Mouse (Mus musculus): ENCODE data around the gene Rufy3. TPM values are rescaled to one million over a fixed set of nuclear protein-coding genes. Genes with fewer than 3 reads are reported as not detected.

Rufy3 gene
- polyA plus RNA-seq, 1 experiment: 0.07 TPM

- peaks cover 21% of the 10 kb centered on the region for H3K36me3 ChIP-seq (ENCODE audit: control insufficient read depth)
- TF ChIP-seq TAL1 (IDR thresholded peaks at IDR 0.05; ENCODE audit: low read length) (no peak), GATA1 (IDR thresholded peaks at IDR 0.05; ENCODE audit: low read length) (no peak)
Measured at GRCm38 (mm10) chr5:88632463-88632862, 67.6 kb downstream of the Rufy3 start.

DNA sequence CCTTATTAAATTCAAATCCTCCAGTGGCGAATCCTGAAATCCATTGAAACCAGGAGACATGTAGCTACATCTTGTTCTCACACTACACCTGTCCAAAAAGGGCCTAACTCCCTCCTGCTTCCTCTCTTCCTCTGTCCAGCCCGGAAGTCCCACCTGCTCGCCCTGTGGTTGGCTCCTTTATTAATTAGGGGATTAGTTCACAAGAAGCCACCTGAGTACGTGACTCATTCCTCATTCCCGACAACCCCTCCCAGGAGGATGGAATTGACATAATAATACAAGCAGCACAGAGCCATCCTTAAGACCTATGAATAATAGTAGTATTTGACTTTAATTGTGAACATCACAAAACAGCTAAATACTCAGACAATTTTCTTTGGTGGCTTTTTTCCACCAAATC, 69.2 kb downstream of the Rufy3 start:
- Histone ChIP-seq H3K36me3 (ENCODE audit: control insufficient read depth) (peaks cover 18% of the 10 kb centered on the region), H3K9me3 (ENCODE audit: control insufficient read depth, low read length) (no peaks in the 10 kb centered on the region), H3K4me1 (ENCODE audit: control insufficient read depth) (peaks cover 5% of the 10 kb centered on the region), H3K27me3 (ENCODE audit: control insufficient read depth) (no peaks in the 10 kb centered on the region), H3K4me3 (replicated peaks) (no peak overlapping the region)
- no peak for TF ChIP-seq TAL1 (IDR thresholded peaks at IDR 0.05; ENCODE audit: low read length)
- no peak for TF ChIP-seq GATA1 (IDR thresholded peaks at IDR 0.05; ENCODE audit: low read length)

More at GRCm38 (mm10) chr5:88632463-88632862, 67.6 kb downstream of the Rufy3 start:
- no peaks in the 10 kb centered on the region for H3K27me3 ChIP-seq (ENCODE audit: control insufficient read depth)
- H3K4me1 ChIP-seq (ENCODE audit: control insufficient read depth): peaks cover 22% of the 10 kb centered on the region
- no peak overlapping the region for H3K4me3 ChIP-seq (replicated peaks)
- H3K9me3 ChIP-seq (ENCODE audit: control insufficient read depth, low read length): no peaks in the 10 kb centered on the region

DNA sequence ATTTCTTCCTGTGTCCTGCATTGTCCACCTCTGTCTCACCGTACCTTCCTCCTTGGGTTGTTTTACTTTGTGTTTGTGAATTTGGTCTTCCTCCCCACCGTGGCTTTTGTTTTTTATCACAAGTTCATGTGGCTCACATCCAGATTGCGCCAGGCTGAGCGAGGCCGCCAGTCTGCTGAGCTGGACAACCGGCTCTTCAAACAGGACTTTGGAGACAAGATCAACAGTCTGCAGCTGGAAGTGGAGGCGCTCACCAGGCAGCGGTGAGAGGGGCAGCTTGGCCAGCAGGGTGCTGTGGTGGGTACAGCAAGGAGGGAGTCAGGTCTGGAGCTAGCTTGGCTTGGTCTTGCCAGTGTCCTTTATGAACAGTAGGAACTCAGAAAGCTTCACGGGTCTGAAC, 77.9 kb downstream of the Rufy3 start:
- no peaks in the 10 kb centered on the region for H3K9me3 ChIP-seq (ENCODE audit: control insufficient read depth, low read length)
- no peaks in the 10 kb centered on the region for H3K4me1 ChIP-seq (ENCODE audit: control insufficient read depth)
- peaks cover 3% of the 10 kb centered on the region; the same call in 1 of the 2 replicates for H3K36me3 ChIP-seq (ENCODE audit: control insufficient read depth)
- TF ChIP-seq GATA1 (IDR thresholded peaks at IDR 0.05; ENCODE audit: low read length): no peak
- TF ChIP-seq TAL1 (IDR thresholded peaks at IDR 0.05; ENCODE audit: low read length): no peak
- no peak overlapping the region for H3K4me3 ChIP-seq (replicated peaks)
- H3K27me3 ChIP-seq (ENCODE audit: control insufficient read depth): no peaks in the 10 kb centered on the region

- Histone ChIP-seq H3K4me1 (ENCODE audit: control insufficient read depth) (peaks cover under 1% of the 10 kb centered on the region; the same call in 1 of the 2 replicates), H3K27me3 (ENCODE audit: control insufficient read depth) (no peaks in the 10 kb centered on the region), H3K4me3 (replicated peaks) (no peak overlapping the region), H3K36me3 (ENCODE audit: control insufficient read depth) (peaks cover 7% of the 10 kb centered on the region), H3K9me3 (ENCODE audit: control insufficient read depth, low read length) (no peaks in the 10 kb centered on the region)
- TF ChIP-seq TAL1 (IDR thresholded peaks at IDR 0.05; ENCODE audit: low read length) (no peak), GATA1 (IDR thresholded peaks at IDR 0.05; ENCODE audit: low read length) (no peak)
Measured at GRCm38 (mm10) chr5:88643491-88643890, 78.7 kb downstream of the Rufy3 start.

DNA sequence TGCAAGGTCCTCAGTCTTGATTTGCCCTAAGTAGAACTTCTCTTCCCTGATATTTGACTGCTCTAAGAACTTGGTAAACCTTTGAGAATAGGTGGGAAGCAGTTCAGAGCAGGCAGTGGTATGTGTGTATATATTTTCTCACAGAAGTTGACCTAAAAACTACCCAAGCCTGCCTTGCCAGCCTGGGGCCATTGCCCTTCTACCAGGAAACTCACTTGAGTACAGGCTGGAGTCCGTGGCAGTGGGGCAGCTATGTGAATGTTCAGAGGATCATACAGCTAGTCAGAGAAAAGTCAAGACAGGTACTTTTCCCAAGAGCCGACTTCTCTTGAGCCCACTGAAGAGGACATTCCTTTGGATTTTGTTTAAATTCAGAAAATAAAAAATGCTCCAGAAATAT, 80.1 kb downstream of the Rufy3 start:
- peaks cover 15% of the 10 kb centered on the region for H3K36me3 ChIP-seq (ENCODE audit: control insufficient read depth)
- no peaks in the 10 kb centered on the region for H3K9me3 ChIP-seq (ENCODE audit: control insufficient read depth, low read length)
- H3K4me1 ChIP-seq (ENCODE audit: control insufficient read depth): peaks cover 14% of the 10 kb centered on the region
- no peak overlapping the region for H3K4me3 ChIP-seq (replicated peaks)
- H3K27me3 ChIP-seq (ENCODE audit: control insufficient read depth): no peaks in the 10 kb centered on the region
- TF ChIP-seq TAL1 (IDR thresholded peaks at IDR 0.05; ENCODE audit: low read length) (no peak), GATA1 (IDR thresholded peaks at IDR 0.05; ENCODE audit: low read length) (no peak)

GRCm38 (mm10) chr5:88645405-88645804, 80.6 kb downstream of the Rufy3 start:
- peaks cover 17% of the 10 kb centered on the region for H3K36me3 ChIP-seq (ENCODE audit: control insufficient read depth)
- no peaks in the 10 kb centered on the region for H3K9me3 ChIP-seq (ENCODE audit: control insufficient read depth, low read length)
- no peak for TF ChIP-seq TAL1 (IDR thresholded peaks at IDR 0.05; ENCODE audit: low read length)
- no peak for TF ChIP-seq GATA1 (IDR thresholded peaks at IDR 0.05; ENCODE audit: low read length)
- peaks cover 19% of the 10 kb centered on the region for H3K4me1 ChIP-seq (ENCODE audit: control insufficient read depth)
- no peaks in the 10 kb centered on the region for H3K27me3 ChIP-seq (ENCODE audit: control insufficient read depth)
- H3K4me3 ChIP-seq (replicated peaks): no peak overlapping the region

DNA sequence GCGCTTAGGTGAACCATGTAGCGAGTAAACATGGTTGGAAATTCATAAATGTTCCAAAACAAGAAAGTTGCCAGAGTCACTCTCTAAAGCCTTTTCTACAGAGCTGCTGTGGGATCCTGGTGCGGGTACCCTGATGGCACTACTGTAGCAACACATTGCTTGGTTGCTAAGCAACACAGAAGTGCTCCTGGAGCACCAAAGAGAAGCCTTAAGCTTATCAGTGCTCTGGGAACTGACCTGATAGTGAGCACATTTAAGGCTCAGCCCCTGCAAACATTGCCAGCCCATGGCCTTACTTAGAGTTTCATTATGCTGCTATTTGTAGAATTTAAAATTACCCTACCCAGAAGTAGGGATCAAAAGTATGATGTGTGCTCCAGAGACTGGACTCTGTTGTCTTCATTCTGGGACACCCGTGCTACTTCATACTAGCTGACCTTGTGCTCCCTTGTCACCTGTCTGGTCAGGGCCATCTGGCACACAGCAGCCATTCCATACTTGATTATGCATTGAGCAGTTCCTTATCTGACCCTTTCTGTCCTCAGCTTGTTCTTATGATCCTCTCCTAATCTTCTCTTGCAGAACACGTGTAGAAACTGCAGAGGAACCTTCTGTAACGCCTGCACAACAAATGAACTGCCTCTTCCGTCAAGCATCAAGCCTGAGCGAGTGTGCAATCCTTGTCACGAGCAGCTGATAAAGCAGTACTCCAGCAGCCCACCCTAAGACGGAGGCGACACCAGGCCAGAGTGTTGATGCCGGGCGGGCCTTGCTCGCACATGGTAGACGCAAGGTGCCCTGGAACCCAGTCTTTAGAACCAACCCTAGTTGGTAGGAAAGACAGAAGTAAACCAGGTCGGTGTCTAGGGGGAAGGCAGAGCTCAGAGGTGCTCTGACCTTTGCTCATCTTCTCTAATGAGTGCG, 84.7 kb downstream of the Rufy3 start:
- Histone ChIP-seq H3K4me3 (replicated peaks) (no peak overlapping the region), H3K36me3 (ENCODE audit: control insufficient read depth) (peaks cover 16% of the 10 kb centered on the region), H3K9me3 (ENCODE audit: control insufficient read depth, low read length) (no peaks in the 10 kb centered on the region), H3K4me1 (ENCODE audit: control insufficient read depth) (peaks cover 22% of the 10 kb centered on the region), H3K27me3 (ENCODE audit: control insufficient read depth) (no peaks in the 10 kb centered on the region)
- no peak for TF ChIP-seq GATA1 (IDR thresholded peaks at IDR 0.05; ENCODE audit: low read length)
- TF ChIP-seq TAL1 (IDR thresholded peaks at IDR 0.05; ENCODE audit: low read length): no peak; the same call in 2 of the 3 replicates

- H3K9me3 ChIP-seq (ENCODE audit: control insufficient read depth, low read length): no peaks in the 10 kb centered on the region
- peaks cover 22% of the 10 kb centered on the region for H3K4me1 ChIP-seq (ENCODE audit: control insufficient read depth)
- no peaks in the 10 kb centered on the region for H3K27me3 ChIP-seq (ENCODE audit: control insufficient read depth)
- H3K4me3 ChIP-seq (replicated peaks): no peak overlapping the region
- H3K36me3 ChIP-seq (ENCODE audit: control insufficient read depth): peaks cover 28% of the 10 kb centered on the region
- TF ChIP-seq GATA1 (IDR thresholded peaks at IDR 0.05; ENCODE audit: low read length) (no peak), TAL1 (IDR thresholded peaks at IDR 0.05; ENCODE audit: low read length) (no peak)
Measured at GRCm38 (mm10) chr5:88652589-88652988, 87.7 kb downstream of the Rufy3 start.

DNA sequence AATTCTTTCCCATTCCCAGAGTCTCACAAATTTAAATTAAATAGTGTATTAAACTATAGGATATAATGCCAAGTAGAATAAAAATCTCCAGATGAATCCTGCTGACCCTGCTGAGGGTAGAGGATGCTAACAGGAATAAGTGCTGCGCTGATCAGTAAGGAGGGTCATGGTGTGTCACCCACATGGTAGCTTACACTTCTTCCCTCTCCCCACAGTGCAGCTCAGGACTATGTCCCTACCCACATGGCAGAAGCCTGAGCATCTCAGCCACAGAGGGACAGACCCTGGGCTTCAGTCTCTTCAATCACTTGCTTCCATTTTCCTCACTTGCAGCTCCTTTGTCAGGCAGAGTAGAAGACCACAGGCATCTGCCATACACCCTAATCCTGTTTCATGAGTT, 93.0 kb downstream of the Rufy3 start:
- no peak overlapping the region for H3K4me3 ChIP-seq (replicated peaks)
- TF ChIP-seq TAL1 (IDR thresholded peaks at IDR 0.05; ENCODE audit: low read length) (no peak), GATA1 (IDR thresholded peaks at IDR 0.05; ENCODE audit: low read length) (no peak)
- H3K9me3 ChIP-seq (ENCODE audit: control insufficient read depth, low read length): no peaks in the 10 kb centered on the region
- peaks cover 64% of the 10 kb centered on the region for H3K36me3 ChIP-seq (ENCODE audit: control insufficient read depth)
- H3K4me1 ChIP-seq (ENCODE audit: control insufficient read depth): no peaks in the 10 kb centered on the region
- no peaks in the 10 kb centered on the region for H3K27me3 ChIP-seq (ENCODE audit: control insufficient read depth)

Measured in erythroblast, embryonic 14.5 days (primary cell).